Mouse (Mus musculus) heart, adult 8-10 months (tissue): ENCODE measurements around the gene Rbbp5. TPM values are rescaled to one million over a fixed set of nuclear protein-coding genes. Genes with fewer than 3 reads are reported as not detected.

ENCODE experiments used
- DNase-seq: peaks from one replicate; pipeline ENCODE4 v3.0.0; 2022; ENCODE audit warnings: low spot score
- total RNA-seq, 4 experiments: library from RNA; stranded (reverse); gene quantifications; 2 replicates each; pipeline ENCODE4 v1.2.4; 2022

The Rbbp5 gene
- total RNA-seq, 4 experiments from 2014 or later, result 15.8 to 29.0 (median 21.0) TPM

DNA sequence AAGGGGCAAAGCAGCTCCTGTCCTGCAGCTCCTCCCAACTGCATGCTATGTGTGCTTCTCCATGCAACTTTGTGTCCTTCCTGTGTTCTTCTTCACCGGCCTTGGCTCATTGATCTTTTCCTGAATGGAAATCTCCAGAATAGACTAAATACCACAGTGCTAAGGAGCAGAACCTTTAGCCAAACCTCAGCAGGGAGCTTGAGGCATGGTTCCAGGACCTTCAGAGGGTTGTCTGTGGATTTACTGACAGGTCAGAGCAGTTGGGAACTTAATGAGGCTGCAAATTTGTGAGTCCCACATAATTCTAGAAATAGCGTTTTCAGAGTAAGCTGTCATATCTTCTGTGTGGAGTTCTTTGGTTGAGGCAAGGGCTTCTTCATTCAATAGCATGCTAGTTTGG is 23.4 kb downstream of the Rbbp5 start:
- no peak for DNase-seq

DNA sequence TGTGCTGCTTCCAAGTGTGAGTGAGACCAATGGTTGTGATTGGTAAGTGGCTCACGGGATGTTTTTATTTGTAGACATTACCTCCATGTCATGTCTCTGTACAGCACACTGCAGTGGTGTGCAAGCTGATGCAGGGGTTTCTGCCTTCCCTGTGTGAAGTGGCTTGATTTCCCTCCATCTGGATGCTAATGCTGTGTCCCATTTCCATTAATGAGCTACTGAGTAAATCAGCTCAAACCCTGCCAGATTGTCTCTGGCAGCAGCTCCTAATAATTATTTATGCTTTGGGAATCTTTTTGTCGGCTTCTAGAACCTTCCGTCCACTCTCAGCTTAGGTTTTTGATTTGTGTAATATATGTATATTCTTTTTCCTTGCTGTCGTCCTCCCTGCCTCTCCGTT is 28.0 kb downstream of the Rbbp5 start:
- DNase-seq, result no peak

DNA sequence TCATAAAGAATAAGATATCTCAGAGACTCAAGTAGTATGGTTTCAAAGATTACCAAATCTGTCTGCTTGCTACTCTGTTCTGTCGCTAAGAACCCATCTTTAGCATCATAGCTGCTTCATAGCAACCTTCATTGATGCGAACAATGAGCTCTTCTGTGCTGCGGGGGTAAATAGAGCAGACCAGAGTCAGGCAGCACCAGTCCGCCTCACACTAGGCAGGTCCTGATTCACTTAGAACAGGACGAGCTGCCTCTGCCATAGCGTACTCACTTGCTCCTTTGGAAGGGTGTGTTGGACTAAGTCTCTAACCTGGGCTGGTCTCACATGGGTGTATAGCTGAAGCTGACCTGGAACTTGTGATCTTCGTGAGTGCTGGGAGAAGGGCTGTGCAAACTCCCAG is 28.9 kb downstream of the Rbbp5 start, which contains the start of gene Tmem81:
Tmem81 (plus strand) TSS at position 173 of the 400 bp plus-strand sequence.
- no peak for DNase-seq

DNA sequence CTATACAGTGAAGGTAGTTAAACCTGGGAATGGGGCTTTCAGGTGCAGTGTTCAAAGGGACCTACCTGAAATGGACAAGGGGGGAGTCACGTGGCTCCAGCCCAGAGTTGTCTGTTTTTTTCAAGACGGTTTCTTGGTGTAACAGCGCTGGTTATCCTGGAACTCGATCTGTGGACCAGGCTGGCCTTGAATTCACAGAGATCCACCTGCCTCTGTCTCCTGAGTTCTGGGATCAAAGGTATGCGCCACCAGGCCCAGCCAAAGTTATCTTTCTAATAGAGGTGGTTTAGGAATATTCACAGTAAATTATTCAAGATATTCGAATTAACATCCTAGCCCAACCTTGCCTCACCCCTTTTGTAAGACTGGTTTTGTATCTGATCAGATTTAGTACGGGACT is 29.5 kb downstream of the Rbbp5 start:
- DNase-seq, result no peak

DNA sequence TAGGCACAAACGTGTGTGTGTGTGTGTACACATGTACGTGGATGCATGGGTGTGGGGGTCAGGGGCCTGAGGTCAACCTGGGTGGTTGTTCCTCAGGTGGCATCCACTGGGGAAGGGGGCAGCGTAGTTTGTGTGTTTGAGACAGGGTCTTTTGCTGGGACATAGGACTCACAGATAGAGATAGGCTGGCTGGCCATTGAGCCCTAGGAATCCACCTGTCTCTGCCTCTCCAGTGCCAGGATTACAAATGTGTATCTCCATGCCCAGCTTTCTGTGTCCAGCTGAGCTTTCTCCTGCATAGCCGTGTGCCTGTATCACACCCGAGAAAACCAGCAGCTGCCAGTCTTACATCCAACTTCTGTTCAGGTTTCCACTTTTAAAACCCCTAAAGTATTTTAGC is 32.6 kb downstream of the Rbbp5 start:
- DNase-seq, result no peak

DNA sequence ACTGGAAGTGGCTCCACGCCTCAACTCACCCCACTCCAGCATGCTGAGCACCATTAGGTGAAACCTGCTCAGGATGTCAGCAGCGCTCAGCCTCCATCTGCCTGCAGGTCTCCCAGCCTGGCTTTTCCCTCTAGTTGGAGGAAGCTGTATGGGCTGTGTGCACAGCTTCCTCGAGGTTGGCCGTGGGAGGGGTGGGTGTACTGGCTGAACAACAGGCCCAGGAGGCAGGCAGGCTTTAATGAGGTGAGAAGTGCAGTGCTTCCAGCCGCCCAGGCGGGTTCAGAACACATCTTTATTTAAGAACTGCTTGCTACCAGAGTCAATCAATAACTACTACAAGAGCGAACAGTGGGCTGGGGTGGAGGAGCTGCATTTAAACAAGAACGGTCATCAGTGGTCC is 34.4 kb downstream of the Rbbp5 start:
- DNase-seq, result no peak

DNA sequence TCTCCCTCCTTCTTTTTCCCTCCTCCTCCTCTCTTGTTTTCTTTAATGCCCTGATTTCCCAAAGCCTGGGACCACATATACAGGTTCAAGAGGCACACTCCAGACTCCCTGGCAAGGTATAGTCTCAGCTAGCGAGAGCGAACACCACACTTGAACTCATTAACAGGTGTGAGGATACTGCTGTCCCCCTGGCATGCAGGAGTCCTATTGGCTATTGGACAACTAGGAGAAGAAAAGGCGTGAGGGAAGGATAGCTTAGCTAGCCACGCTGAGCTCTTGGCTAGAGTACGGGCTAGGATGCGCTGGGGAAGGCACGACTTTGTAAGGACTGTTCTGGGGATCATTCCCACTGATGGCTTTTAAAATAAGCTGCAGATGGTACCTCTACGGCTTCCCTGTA is 34.9 kb downstream of the Rbbp5 start:
- no peak for DNase-seq

DNA sequence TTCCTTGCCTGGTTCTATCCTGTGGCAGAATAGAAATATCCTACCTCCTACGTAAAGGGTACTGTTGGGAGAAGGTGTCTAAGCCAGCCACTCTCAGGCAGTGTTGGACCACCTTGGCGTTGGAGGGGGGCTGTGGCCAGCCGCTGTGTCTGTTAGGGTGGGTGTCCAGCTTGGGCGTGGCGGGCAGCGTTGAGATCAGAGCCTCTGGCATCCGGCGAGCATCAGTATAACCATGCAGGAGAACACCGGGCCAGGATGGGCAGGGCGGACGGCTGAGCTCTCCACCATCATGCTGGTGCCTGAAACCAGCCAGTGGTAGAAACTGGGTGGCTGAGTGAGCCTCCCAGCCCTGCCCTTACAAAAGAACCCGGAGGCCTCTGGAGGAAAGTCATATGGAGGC is 38.2 kb downstream of the Rbbp5 start:
- no peak for DNase-seq

DNA sequence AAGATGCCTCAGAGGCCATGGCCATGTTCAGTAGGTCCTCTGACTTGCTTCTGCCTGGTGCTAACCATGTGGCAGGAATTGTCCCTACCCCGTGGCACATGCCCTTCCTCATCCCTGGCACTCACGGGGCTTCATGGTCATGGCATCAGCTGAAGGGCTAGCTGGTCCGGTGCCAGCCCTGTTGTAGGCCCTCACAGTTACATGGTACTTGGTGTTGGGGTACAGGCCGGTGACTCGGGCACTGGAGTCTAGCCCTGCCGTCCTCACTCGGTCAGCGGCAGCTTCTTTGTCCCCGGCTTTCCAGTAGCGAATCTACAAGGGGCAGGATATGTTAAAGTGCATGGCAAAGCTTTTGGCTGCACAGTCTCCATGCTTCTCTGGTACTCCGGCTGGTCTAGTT is 39.6 kb downstream of the Rbbp5 start:
- DNase-seq, result no peak

DNA sequence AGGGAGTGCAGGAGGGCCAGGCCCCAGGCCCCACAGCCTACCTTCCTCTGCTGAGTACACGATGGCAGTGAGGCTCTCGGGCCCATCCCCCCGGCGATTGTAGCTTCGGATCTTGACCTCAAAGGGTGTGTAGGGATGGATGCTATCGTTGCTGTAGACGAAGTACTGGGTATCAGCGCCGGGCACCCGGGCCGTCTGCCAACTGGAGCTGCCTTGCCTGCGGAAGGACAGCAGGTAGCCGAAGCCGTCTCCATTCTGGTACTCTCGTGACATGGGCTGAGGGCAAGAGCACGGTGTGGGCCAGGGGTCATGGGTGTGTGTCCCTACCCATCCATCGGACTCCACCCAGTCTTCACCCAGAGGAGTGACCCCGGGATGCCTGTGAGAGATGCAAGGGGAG is 41.5 kb downstream of the Rbbp5 start:
- DNase-seq, result no peak

DNA sequence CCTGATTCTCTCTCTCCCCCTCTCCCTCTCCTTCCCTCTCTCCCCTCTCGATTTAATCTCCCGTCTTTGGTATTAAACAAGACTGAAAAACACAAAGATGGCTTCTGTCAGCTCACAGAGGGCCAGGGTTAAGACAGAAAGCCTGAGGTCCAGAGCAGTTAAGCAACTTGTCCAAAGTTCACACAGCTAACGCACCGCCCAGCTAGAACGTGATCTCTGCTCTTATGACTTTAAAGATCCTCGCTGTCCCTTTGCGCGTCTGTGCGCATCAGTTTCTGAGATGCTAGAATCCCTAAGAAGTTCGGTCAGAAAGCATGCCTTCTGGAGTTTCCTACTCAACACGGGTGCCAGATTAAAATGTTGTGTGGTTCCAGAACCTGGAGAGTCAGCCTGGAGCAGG is 42.6 kb downstream of the Rbbp5 start:
- DNase-seq, result no peak

DNA sequence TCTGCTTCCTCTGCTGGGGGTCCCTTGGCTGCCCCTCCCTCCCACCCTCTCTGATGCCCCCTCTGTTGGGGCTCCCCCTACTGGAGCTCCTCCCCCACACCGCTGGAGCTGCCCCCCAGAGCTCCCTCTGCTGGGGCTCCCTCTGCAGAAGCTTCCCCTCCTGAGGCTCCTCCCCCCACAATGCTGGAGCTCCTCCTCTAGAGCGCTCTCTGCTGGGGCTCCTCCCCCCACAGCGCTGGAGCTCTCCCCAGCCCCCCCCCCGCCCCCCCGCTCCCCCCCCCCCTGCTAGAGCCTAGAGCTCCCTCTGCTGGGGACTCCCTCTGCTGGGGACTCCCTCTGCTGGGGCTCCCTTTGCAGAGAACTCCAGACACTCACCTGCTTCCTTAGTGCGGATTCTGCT is 43.6 kb downstream of the Rbbp5 start:
- DNase-seq, result peak; percentile 33

DNA sequence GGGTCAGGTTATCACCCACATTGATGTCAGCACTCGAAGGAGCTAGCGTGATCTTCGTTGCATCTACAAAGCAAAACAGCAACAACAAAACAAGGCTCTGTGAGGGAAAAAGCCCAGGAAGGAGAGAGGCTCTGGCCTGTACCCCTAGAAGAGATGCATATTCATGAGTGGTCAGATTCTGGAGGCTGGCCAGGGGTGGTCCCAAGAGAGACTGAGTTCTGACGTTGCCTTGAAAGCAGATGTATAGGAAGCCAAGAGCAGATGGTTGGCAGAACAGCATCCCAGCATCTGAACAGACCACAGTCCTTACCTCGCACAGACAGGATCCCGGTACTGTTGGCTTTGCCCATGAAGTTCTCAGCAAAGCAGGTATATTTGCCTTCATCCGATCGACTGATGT is 45.9 kb downstream of the Rbbp5 start:
- no peak for DNase-seq

DNA sequence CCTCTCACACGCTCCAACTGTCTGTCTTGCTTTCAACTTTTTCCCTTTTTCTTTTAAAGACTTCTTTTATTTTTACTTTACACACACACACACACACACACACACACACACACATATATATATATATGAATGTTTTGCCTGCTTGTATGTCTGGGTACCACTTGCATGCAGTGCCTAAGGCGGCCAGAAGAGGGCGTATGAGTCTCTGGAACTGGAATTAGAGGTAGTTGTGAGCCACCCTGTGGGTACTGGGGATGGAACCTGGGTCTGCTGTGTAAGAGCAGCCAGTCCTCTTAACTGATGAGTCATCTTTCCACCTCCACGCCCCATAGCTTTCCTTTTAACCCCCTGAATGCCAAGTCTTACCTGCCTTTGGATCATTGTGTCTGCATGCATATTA is 46.8 kb downstream of the Rbbp5 start:
- no peak for DNase-seq

DNA sequence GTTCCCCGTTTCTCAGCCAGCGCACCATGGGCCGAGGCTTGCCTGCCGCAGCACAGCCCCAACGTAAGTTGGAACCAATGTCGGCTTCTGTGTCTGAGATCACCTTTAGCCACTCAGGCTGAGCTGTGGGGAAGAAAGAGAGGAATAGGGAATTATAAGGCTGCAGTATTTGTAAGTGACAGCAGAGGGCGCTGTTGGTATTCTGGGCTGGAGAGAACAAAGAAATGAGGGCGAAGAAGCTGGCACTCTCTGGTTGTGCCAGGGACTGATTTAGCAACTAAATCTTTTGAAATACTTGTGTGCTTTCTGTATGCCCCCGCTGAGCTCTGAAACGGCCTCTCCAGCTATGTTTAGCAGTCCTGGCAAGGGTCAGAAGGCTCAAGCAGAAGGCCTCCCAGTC is 48.7 kb downstream of the Rbbp5 start:
- DNase-seq, result peak; percentile 53

DNA sequence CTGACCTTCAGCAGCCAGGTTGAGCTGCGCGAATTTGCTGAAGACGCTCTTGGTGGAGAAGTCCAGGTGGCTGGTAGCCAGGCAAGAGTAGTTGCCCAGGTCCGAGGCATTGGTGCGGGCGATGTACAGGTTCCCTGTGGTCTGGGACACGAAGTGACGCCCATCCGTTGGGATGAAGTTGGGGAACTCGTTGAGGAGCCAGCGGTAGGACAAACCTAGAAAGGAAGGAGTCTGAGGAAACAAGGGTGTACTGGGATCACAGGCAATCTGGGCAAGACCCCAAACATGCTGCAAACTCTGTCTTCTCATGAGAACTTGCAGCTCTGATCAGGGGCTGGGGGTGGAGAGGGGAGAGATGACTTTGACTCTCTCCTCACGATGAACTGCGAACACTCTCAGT is 50.9 kb downstream of the Rbbp5 start:
- no peak for DNase-seq

DNA sequence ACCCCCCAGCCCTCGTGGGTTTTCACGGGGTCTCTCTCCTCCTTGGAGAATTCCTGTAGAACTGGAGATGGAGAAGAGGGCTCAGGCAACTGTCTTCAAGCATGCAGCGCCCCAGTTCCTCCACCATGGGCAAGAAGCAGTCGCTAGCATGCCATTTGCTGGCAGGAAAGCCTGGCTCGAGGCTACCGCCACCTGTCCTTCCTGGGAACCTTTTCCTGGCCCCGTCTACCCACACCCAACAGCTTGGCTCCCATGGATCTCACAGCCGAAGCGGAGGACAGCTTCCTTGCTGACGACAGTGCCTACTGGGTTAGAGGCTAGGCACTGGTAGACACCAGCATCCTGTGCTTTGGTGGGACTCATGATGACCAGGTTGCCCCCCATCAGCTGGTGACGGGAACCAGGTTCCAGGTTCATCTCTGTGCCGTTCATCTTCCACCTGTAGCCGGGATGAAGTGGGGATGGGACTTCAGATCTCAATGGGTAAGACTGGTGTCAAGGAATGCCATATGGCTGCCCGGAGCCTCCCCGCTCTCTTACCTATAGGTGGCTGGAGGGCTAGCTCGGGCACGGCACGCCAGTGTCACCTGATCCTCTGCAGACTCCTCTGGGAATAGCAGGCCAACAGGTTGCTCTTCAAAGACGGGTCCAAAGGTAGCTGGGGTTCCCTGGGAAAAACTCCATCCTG is 51.6 kb downstream of the Rbbp5 start:
- no peak for DNase-seq

DNA sequence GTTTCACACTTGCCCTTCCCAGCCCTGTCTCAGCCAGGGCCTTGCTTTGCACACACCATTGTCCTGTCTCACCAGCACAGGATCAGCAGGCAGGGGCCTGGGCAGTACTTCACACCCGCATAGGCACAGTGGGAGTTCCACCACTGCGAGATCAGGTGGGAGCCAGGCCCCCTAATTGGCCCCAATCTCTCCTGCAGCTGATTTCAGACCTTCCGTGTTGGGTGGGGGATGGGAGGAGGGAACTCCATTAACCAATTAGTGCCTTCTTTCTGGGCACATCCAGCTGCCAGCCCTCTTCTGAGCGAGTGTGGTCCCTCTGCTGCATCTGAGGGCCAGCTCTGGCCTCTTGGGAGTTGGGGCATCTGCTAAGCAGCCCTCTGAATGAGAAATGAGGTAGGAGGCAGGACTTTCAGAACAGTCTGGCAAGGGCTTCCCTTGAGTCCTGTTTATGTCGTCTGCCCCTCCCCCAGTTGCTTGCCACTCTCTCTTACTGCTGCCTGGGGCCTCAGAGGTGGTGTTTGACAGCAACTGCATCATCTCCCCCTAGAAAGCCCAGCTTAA is 53.5 kb downstream of the Rbbp5 start:
- no peak for DNase-seq

DNA sequence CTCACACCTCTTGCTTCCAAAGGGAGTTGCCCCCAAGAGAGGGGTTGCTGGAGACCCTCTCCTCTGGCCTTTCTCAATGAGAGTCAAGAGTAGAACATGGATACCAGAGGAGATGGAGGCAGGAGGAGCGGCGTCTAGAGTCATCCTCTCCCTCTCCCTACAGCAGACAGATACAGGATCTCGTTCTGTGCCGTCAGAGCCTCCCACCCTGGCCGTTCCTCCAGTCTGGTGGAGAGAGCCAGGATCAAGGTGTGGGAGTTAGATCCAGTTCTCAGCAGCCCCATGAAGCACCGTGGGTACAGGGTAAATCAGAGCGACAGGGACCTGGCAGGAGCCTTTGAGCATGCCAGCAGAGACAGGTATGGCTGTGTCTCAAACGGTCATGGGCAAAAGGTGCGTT is 55.4 kb downstream of the Rbbp5 start:
- no peak for DNase-seq

DNA sequence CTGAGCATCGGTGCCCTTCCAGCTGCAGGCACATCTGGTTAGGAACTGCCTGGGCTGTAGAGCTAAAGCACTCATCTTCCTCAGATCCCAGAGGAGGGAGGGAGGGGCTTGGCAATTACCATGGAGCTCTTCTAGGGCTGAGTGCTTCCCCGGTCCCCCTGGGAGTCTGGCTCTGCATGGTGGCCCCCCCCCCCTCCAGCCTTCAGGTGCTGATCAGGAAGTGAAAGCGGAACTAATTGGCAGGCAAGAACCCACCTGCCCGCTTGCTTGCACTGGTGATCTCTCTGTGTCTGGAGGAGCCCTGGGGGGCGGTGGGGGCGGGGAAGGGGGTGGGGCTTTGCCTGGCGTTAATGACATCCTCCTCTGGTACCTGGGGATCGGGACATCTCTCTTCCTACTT is 56.7 kb downstream of the Rbbp5 start:
- no peak for DNase-seq

DNA sequence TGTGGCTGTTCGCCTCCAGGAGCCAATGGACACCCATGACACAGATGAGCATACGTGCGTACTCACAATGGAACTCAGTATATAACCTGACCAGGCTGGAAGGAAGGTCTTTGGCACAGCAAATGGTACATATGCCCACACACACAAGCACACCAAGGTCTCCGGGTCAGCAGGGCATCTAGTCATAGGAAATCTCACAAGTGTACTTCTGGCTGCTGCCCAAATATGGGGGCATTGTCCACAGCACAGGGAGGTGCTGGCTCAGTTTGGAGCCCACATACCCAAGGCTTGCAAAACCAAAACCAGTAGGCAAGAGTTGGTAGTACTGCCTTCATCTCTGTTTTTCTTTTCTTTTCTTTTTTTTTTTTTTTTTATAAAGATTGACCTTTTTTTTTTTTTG is 58.4 kb downstream of the Rbbp5 start:
- DNase-seq, result no peak

DNA sequence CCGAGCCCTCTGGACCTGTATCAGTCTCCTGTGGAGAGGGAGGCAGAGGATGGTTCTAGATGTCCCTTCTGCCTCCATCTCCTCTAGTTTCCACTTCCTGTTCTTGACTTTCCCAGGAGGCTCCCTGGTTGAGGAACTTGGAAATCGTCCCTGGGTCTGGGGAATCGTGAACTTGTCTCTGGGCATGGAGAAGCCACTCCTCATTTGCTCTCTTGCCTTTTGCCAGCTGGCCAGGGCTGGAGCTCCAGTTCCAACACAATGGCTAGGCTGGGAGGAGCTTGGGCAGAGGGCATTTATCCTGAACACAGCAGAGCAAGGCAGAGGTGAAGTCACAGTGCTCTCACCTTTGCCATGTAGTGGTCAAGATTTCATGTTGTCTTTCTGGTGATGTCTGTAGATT is 59.3 kb downstream of the Rbbp5 start:
- DNase-seq, result no peak

DNA sequence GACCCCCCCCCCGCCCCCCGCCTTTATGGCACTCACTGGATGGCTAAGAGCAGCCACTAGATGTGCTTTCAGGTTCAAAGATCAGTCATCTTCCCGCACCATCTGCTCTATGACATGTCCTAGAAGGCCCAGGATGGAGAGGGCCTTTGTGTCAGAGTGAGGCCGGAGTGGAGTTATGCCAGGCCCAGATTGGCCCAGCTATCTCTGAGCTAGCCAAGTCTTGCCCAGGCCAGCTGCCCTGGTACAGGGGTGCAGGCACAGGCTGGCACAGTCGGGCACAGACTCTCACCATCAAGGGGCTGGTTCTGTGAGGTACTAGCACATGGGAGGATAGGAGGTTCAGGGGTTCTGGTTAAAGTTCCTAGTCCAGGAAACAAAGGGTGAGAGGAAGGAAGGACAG is 60.6 kb downstream of the Rbbp5 start:
- DNase-seq, result no peak

DNA sequence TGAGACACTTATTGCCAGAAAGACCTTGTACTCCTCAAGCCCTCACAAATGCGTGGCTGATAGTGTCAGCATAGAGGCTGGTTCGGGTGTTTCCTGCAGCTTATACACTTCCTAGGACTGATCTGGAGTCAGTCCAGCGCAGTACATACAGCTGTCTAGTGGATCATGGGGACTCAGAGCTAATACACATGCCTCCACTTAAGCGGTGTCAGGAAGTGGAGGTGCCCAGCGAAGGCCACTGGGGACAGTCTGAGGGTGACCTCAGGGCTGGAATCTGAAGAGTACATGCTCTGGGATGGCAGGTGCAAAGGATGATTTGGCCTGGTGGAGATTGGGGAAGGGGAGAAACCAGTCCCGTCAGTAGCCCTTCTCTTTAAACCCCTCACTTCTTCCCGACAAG is 63.5 kb downstream of the Rbbp5 start:
- no peak for DNase-seq
